ENCODE assay signal across 9 mouse cellular contexts in genomic region chr8:11277602-11278051, GRCm38 (mm10). TPM values are rescaled to one million over a fixed set of nuclear protein-coding genes. Genes with fewer than 3 reads are reported as not detected.
A peak's percentile ranks its signal among the peaks of the same experiment; 100 is the strongest.
DNase-seq lines count a peak whose midpoint lies in the region; ATAC-seq and TF ChIP-seq lines count a peak whose summit lies in the region.
"Had no signal": no experiment of that assay in that cellular context is flagged by ENCODE, and none has a peak within 500 bp of the region (broad histone marks: within the 10 kb centered on the region; RNA-seq: fewer than 3 reads in every experiment).

No protein-coding gene starts in this region.

- no peaks in the 10 kb centered on the region for H3K27me3 ChIP-seq in kidney, adult 2 months (replicated peaks; ENCODE audit: control insufficient read depth, insufficient read depth, low read length)
- no peaks in the 10 kb centered on the region for H3K27me3 ChIP-seq in heart, embryonic 13.5 days (replicated peaks)
- H3K27me3 ChIP-seq in liver, postnatal 0 days (ENCODE audit: insufficient read depth, low read length): no peaks in the 10 kb centered on the region
- H3K27me3 ChIP-seq in cerebellum, adult 2 months (ENCODE audit: control insufficient read depth, insufficient read depth, low read length): no peaks in the 10 kb centered on the region

- no peaks in the 10 kb centered on the region for H3K36me3 ChIP-seq in kidney, adult 2 months (ENCODE audit: control insufficient read depth, insufficient read depth, low read length)
- H3K36me3 ChIP-seq in heart, embryonic 13.5 days: peaks cover 9% of the 10 kb centered on the region
- H3K36me3 ChIP-seq in liver, postnatal 0 days (replicated peaks; ENCODE audit: insufficient read depth, low read length): no peaks in the 10 kb centered on the region

- TF ChIP-seq POLR2A in kidney, adult 2 months (IDR thresholded peaks at IDR 0.05; ENCODE audit: low read depth, low read length): no peak
- no peak for TF ChIP-seq POLR2A in cerebellum, adult 2 months (IDR thresholded peaks at IDR 0.05; ENCODE audit: borderline replicate concordance, insufficient read depth, low read length)

- no peak overlapping the region for H3K9ac ChIP-seq in heart, embryonic 13.5 days
- H3K9ac ChIP-seq in liver, postnatal 0 days (replicated peaks): no peak overlapping the region

- H3K27ac ChIP-seq in kidney, adult 2 months (ENCODE audit: insufficient read depth, low read depth, low read length): peak overlapping the region; percentile 79
- peak overlapping the region; percentile 76 for H3K27ac ChIP-seq in heart, embryonic 13.5 days (replicated peaks)
- H3K27ac ChIP-seq in liver, postnatal 0 days (ENCODE audit: low read depth): 0 out of 2 replicates have a peak overlapping the region, but pooled peaks have one; percentile 76
- H3K27ac ChIP-seq in cerebellum, adult 2 months (ENCODE audit: insufficient read depth, low read length): no peak overlapping the region; the same call in 1 of the 2 replicates
- H3K27ac ChIP-seq: macrophage had no signal

- H3K4me2 ChIP-seq in heart, embryonic 13.5 days: no peak overlapping the region
- no peak overlapping the region for H3K4me2 ChIP-seq in liver, postnatal 0 days (ENCODE audit: low read depth, low read length)

- no peak for ATAC-seq in heart, embryonic 13.5 days (ENCODE audit: extremely low read depth, insufficient number of reproducible peaks, low FRiP score, low TSS enrichment)
- ATAC-seq in liver, postnatal 0 days: no peak

- no peak for TF ChIP-seq CTCF in kidney, adult 2 months (conservative IDR thresholded peaks at IDR 0.05; ENCODE audit: insufficient read depth, insufficient read length, low read depth, low read length)
- no peak for TF ChIP-seq CTCF in liver, postnatal 0 days (IDR thresholded peaks at IDR 0.05; ENCODE audit: low read depth)
- TF ChIP-seq CTCF in cerebellum, adult 2 months (IDR thresholded peaks at IDR 0.05; ENCODE audit: borderline replicate concordance, insufficient read depth, low read depth, low read length): no peak

- 52% methylated on average over 3 of the region's 3 CpGs for WGBS in kidney, adult 2 months
- 72% methylated on average over 3 of the region's 3 CpGs for WGBS in heart, embryonic 13.5 days
- WGBS in liver, postnatal 0 days (ENCODE audit: insufficient replicate concordance): 48% methylated on average over 3 of the region's 3 CpGs
- WGBS in cerebellum, adult 2 months: 53% methylated on average over 3 of the region's 3 CpGs

- peak; percentile 56 for DNase-seq in kidney, adult 2 months
- DNase-seq in kidney, adult 18-20 months: no peak
- DNase-seq in brain, adult 2 months (ENCODE audit: low read depth, low spot score): peak; percentile 9
- no peak for DNase-seq in liver, postnatal 0 days
- DNase-seq in cerebellum, adult 2 months: no peak
- no peak for DNase-seq in left cerebral cortex, adult 18-20 months (ENCODE audit: low spot score in 2 of 2)
- DNase-seq in layer of hippocampus, postnatal 25 days (ENCODE audit: extremely low spot score in 1 of 2, low spot score in 1 of 2): no peak

- H3K4me1 ChIP-seq in kidney, adult 2 months (ENCODE audit: control insufficient read depth, insufficient read depth, low read length): peaks cover 57% of the 10 kb centered on the region
- peaks cover 93% of the 10 kb centered on the region for H3K4me1 ChIP-seq in heart, embryonic 13.5 days
- peaks cover 24% of the 10 kb centered on the region for H3K4me1 ChIP-seq in liver, postnatal 0 days (ENCODE audit: insufficient read depth)
- H3K4me1 ChIP-seq in cerebellum, adult 2 months (ENCODE audit: control insufficient read depth, insufficient read depth, low read length): no peaks in the 10 kb centered on the region

- no peaks in the 10 kb centered on the region for H3K9me3 ChIP-seq in heart, embryonic 13.5 days
- 0 out of 2 replicates have a peak, but pooled peaks cover 4% of the 10 kb centered on the region for H3K9me3 ChIP-seq in liver, postnatal 0 days (ENCODE audit: low read length)

- no peak overlapping the region for H3K4me3 ChIP-seq in kidney, adult 2 months (ENCODE audit: insufficient read depth, low read depth, low read length)
- H3K4me3 ChIP-seq in heart, embryonic 13.5 days: no peak overlapping the region
- H3K4me3 ChIP-seq in liver, postnatal 0 days (ENCODE audit: low read depth, low read length): no peak overlapping the region
- H3K4me3 ChIP-seq in cerebellum, adult 2 months (replicated peaks; ENCODE audit: insufficient read depth, low read depth, low read length): no peak overlapping the region

- no peak for TF ChIP-seq EP300 in liver, postnatal 0 days (IDR thresholded peaks at IDR 0.05; ENCODE audit: low read depth)

RNA-seq across cellular contexts. Expression of gene Col4a2, which starts 35.0 kb away (rescaled TPM):
- 75.6 and 83.5 TPM in 2 replicates for polyA plus RNA-seq in kidney, adult 2 months (2012; rRNA removed)
- 66.9 and 71.5 TPM in 2 replicates for polyA plus RNA-seq in heart, embryonic 13.5 days (2015; fragmentation: Nextera tagmentation; extraction: Ambion mirVana)
- polyA plus RNA-seq in liver, postnatal 0 days (2015; fragmentation: Nextera tagmentation; extraction: Ambion mirVana): 8.0 and 9.7 TPM in 2 replicates
- 13.8 and 15.0 TPM in 2 replicates for polyA plus RNA-seq in cerebellum, adult 2 months (2012; rRNA removed)
- total RNA-seq in left cerebral cortex, adult 18-20 months (2021): 10 to 100 TPM; 40.9 to 45.1 TPM
- 10 to 100 TPM; 45.6 to 61.2 TPM for total RNA-seq in layer of hippocampus, postnatal 25 days (2021)

RNA-seq across cellular contexts. Expression of gene Col4a1, which starts 35.0 kb away (rescaled TPM):
- polyA plus RNA-seq in kidney, adult 2 months (2012; rRNA removed): 216 and 304 TPM in 2 replicates
- polyA plus RNA-seq in heart, embryonic 13.5 days (2015; fragmentation: Nextera tagmentation; extraction: Ambion mirVana): 164 TPM in 2 replicates
- 15.8 and 22.6 TPM in 2 replicates for polyA plus RNA-seq in liver, postnatal 0 days (2015; fragmentation: Nextera tagmentation; extraction: Ambion mirVana)
- polyA plus RNA-seq in cerebellum, adult 2 months (2012; rRNA removed): 14.8 and 15.6 TPM in 2 replicates
- total RNA-seq in left cerebral cortex, adult 18-20 months (2021): 10 to 100 TPM; 39.0 to 47.4 TPM
- 10 to 100 TPM; 46.0 to 60.0 TPM for total RNA-seq in layer of hippocampus, postnatal 25 days (2021)

Comparison
In these comparisons a context has a peak if more than half of its experiments do, and no peak if none do; other contexts are left out.
1. DNase-seq: peak in kidney, adult 2 months (single experiment) and brain, adult 2 months (single experiment); none in kidney, adult 18-20 months (single experiment), liver, postnatal 0 days (single experiment), cerebellum, adult 2 months (0 of 2), left cerebral cortex, adult 18-20 months (0 of 2) and layer of hippocampus, postnatal 25 days (0 of 2).